Mouse (Mus musculus): ENCODE results near the gene Pcsk6. TPM values are rescaled to one million over a fixed set of nuclear protein-coding genes. Genes with fewer than 3 reads are reported as not detected.

Gene Pcsk6
- polyA plus RNA-seq, 1 experiment, result 38.5 TPM

DNA sequence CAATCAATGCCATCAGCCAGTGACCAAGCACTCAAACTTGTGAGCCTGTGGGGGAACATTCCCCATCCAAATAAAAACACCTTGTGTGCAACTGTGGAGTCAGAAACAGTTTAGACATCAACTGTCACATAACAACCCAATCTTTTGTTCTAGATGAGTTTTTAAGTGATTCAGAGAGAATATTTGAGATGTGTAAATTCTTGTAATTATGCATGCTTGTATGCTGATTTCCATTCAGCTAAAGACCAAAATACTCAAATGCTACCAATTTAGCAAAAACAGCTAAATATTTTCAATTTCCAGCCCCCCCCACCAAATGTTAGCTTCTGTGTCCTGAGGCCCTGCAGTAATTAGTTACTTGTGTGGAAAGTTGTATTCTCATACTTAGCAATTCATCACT is 102.9 kb downstream of the Pcsk6 start:
- H3K4me3 ChIP-seq (ENCODE audit: low read depth, low read length), result no peak overlapping the region
- no peaks in the 10 kb centered on the region for H3K27me3 ChIP-seq (ENCODE audit: control insufficient read depth, insufficient read depth, low read length, poor library complexity, severe bottlenecking)
- H3K9ac ChIP-seq (ENCODE audit: low read depth, poor library complexity, severe bottlenecking), result no peak overlapping the region
- no peak overlapping the region for H3K27ac ChIP-seq (ENCODE audit: insufficient read depth, low read length)
- no peak for TF ChIP-seq POLR2A (IDR thresholded peaks at IDR 0.05; ENCODE audit: insufficient read depth, low read length)
- no peak for TF ChIP-seq EP300 (IDR thresholded peaks at IDR 0.05; ENCODE audit: insufficient read depth, low read depth, low read length)
- TF ChIP-seq CTCF (IDR thresholded peaks at IDR 0.05; ENCODE audit: low read depth, low read length), result no peak
- no peaks in the 10 kb centered on the region for H3K9me3 ChIP-seq (replicated peaks; ENCODE audit: control insufficient read depth, insufficient read depth, low read length, poor library complexity, severe bottlenecking)
- no peaks in the 10 kb centered on the region for H3K36me3 ChIP-seq (ENCODE audit: control insufficient read depth, insufficient read depth, low read length, poor library complexity, severe bottlenecking)
- no peaks in the 10 kb centered on the region for H3K4me1 ChIP-seq (ENCODE audit: control insufficient read depth, insufficient read depth, low read length)

DNA sequence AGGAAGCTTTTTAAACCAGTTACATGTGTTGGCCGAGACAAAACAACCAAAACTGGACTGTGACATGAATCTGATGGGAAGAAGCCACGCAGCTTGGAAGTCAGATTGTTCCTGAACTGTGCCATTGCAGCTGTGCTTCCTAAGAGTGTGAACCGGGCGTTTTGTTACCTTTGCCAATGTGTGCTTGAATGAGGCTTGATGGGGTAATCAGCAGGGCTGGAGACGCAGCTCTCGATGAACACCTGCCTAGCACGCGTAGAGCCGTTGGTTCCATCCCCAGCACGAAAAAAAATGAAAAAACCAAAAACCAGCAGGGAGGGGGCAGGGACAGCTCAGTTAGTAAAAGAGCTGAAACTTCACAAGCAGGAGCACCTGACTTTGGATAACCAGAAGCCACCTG is 109.8 kb downstream of the Pcsk6 start:
- TF ChIP-seq CTCF (IDR thresholded peaks at IDR 0.05; ENCODE audit: low read depth, low read length) (no peak), EP300 (IDR thresholded peaks at IDR 0.05; ENCODE audit: insufficient read depth, low read depth, low read length) (no peak), POLR2A (IDR thresholded peaks at IDR 0.05; ENCODE audit: insufficient read depth, low read length) (no peak)
- Histone ChIP-seq H3K4me3 (ENCODE audit: low read depth, low read length) (no peak overlapping the region), H3K36me3 (ENCODE audit: control insufficient read depth, insufficient read depth, low read length, poor library complexity, severe bottlenecking) (no peaks in the 10 kb centered on the region), H3K9ac (ENCODE audit: low read depth, poor library complexity, severe bottlenecking) (no peak overlapping the region), H3K27me3 (ENCODE audit: control insufficient read depth, insufficient read depth, low read length, poor library complexity, severe bottlenecking) (no peaks in the 10 kb centered on the region), H3K27ac (ENCODE audit: insufficient read depth, low read length) (no peak overlapping the region), H3K9me3 (replicated peaks; ENCODE audit: control insufficient read depth, insufficient read depth, low read length, poor library complexity, severe bottlenecking) (no peaks in the 10 kb centered on the region), H3K4me1 (ENCODE audit: control insufficient read depth, insufficient read depth, low read length) (no peaks in the 10 kb centered on the region)

DNA sequence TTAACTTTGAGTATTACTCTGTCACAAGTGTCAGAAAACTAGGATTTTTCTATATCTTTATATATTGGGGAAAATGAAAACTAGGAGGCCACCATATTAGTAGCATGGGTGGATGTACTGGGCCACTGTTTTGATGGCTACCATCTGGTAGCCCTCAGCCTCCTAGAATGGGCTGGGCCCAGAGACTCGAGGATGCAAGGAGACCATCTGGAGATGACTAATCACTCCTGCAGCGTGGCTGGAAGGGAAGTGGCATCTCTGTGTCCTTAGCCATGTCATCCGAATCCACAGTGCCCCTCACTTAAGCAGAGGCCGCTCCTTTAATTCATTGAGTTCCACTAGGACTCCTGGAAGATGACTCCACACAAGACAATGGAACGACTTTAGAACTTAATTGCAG is 115.8 kb downstream of the Pcsk6 start:
- Histone ChIP-seq H3K9me3 (replicated peaks; ENCODE audit: control insufficient read depth, insufficient read depth, low read length, poor library complexity, severe bottlenecking) (no peaks in the 10 kb centered on the region), H3K36me3 (ENCODE audit: control insufficient read depth, insufficient read depth, low read length, poor library complexity, severe bottlenecking) (no peaks in the 10 kb centered on the region; the same call in 1 of the 2 replicates), H3K27me3 (ENCODE audit: control insufficient read depth, insufficient read depth, low read length, poor library complexity, severe bottlenecking) (no peaks in the 10 kb centered on the region), H3K9ac (ENCODE audit: low read depth, poor library complexity, severe bottlenecking) (no peak overlapping the region), H3K27ac (ENCODE audit: insufficient read depth, low read length) (no peak overlapping the region), H3K4me3 (ENCODE audit: low read depth, low read length) (no peak overlapping the region), H3K4me1 (ENCODE audit: control insufficient read depth, insufficient read depth, low read length) (no peaks in the 10 kb centered on the region)
- TF ChIP-seq CTCF (IDR thresholded peaks at IDR 0.05; ENCODE audit: low read depth, low read length) (no peak), EP300 (IDR thresholded peaks at IDR 0.05; ENCODE audit: insufficient read depth, low read depth, low read length) (no peak), POLR2A (IDR thresholded peaks at IDR 0.05; ENCODE audit: insufficient read depth, low read length) (no peak)

DNA sequence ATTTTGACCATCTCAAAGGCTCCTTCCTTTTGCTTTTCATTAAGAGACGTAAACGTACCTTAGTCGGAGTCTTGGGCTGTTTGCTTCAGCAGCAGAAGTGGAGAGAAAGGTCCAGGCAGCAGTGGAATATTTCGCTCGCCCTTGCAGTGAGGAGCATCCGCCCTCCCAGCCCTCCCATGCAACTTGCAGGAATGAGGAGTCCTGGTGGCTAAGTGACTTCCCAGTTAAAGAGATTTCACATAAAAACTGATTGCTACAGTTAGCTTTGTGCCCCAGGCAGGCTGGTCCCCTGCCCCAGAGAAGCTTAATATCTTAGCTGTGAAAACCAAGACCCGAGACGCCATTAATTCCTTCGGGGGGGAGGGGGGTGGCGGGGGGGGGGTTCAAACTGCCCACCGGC is 116.4 kb downstream of the Pcsk6 start:
- H3K27ac ChIP-seq (ENCODE audit: insufficient read depth, low read length), result no peak overlapping the region
- no peak for TF ChIP-seq EP300 (IDR thresholded peaks at IDR 0.05; ENCODE audit: insufficient read depth, low read depth, low read length)
- no peak for TF ChIP-seq CTCF (IDR thresholded peaks at IDR 0.05; ENCODE audit: low read depth, low read length)
- TF ChIP-seq POLR2A (IDR thresholded peaks at IDR 0.05; ENCODE audit: insufficient read depth, low read length), result no peak
- H3K9me3 ChIP-seq (replicated peaks; ENCODE audit: control insufficient read depth, insufficient read depth, low read length, poor library complexity, severe bottlenecking), result no peaks in the 10 kb centered on the region
- H3K9ac ChIP-seq (ENCODE audit: low read depth, poor library complexity, severe bottlenecking), result no peak overlapping the region
- no peaks in the 10 kb centered on the region for H3K27me3 ChIP-seq (ENCODE audit: control insufficient read depth, insufficient read depth, low read length, poor library complexity, severe bottlenecking)
- H3K4me3 ChIP-seq (ENCODE audit: low read depth, low read length), result no peak overlapping the region
- H3K4me1 ChIP-seq (ENCODE audit: control insufficient read depth, insufficient read depth, low read length), result no peaks in the 10 kb centered on the region
- H3K36me3 ChIP-seq (ENCODE audit: control insufficient read depth, insufficient read depth, low read length, poor library complexity, severe bottlenecking), result no peaks in the 10 kb centered on the region; the same call in 1 of the 2 replicates

DNA sequence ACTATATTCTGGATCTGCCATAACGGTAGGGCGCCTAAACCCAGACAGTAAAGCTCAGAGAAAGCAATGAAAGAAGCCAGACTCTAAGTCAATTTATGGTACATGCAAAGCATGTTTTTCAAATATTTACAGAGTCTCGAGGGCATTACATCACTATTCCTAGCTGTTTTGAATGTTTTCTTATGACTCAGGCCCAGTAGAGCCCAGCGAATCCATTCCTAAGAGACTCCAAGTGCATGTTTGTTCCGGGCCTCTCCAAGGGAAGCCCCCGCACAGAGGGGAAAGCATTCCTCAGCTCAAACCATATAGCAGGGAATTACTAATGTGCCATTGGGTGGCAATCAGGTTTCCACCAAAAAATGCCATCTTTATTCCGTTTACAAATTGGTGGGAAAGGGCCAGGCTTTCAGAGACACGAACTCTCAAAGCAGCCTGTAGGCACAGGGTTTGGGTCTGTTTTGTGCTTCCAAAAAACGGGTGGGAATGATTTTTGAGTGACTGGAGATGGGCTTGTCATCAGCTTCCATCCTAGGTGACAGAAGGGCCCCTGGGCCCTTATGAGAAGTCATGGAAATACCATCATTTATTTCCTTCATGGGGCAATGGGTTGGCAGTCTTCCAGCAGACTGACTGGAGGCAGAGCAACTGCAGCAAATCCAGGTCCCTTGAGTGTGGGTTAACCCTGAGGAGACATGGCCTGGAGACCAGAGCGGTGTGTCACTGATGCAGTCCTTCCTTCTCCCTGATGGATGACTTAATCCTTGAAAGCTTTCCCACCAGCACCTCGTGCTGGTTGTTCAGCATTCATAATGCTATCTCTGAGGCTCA is 117.7 kb downstream of the Pcsk6 start:
- no peak overlapping the region for H3K27ac ChIP-seq (ENCODE audit: insufficient read depth, low read length)
- no peaks in the 10 kb centered on the region for H3K27me3 ChIP-seq (ENCODE audit: control insufficient read depth, insufficient read depth, low read length, poor library complexity, severe bottlenecking)
- H3K4me3 ChIP-seq (ENCODE audit: low read depth, low read length), result no peak overlapping the region
- no peaks in the 10 kb centered on the region for H3K4me1 ChIP-seq (ENCODE audit: control insufficient read depth, insufficient read depth, low read length)
- no peaks in the 10 kb centered on the region; the same call in 1 of the 2 replicates for H3K36me3 ChIP-seq (ENCODE audit: control insufficient read depth, insufficient read depth, low read length, poor library complexity, severe bottlenecking)
- H3K9me3 ChIP-seq (replicated peaks; ENCODE audit: control insufficient read depth, insufficient read depth, low read length, poor library complexity, severe bottlenecking), result no peaks in the 10 kb centered on the region
- no peak overlapping the region for H3K9ac ChIP-seq (ENCODE audit: low read depth, poor library complexity, severe bottlenecking)
- no peak for TF ChIP-seq CTCF (IDR thresholded peaks at IDR 0.05; ENCODE audit: low read depth, low read length)
- TF ChIP-seq EP300 (IDR thresholded peaks at IDR 0.05; ENCODE audit: insufficient read depth, low read depth, low read length), result no peak
- no peak for TF ChIP-seq POLR2A (IDR thresholded peaks at IDR 0.05; ENCODE audit: insufficient read depth, low read length)

DNA sequence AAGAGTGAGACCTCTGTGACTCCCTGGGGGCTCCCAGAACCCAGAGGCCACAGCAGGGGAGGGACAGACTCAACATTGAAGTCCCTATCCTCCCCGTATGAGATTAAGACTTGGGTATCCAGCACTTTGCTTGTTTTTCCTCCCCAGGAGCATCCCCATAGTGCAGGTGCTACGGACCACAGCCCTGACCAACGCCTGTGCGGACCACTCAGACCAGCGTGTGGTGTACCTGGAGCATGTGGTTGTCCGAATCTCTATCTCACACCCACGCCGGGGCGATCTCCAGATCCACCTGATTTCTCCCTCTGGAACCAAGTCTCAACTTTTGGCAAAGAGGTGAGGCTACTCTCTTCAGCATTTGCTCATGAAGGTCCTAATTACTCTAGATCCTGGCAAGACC is 118.5 kb downstream of the Pcsk6 start:
- no peak overlapping the region for H3K9ac ChIP-seq (ENCODE audit: low read depth, poor library complexity, severe bottlenecking)
- no peak overlapping the region for H3K27ac ChIP-seq (ENCODE audit: insufficient read depth, low read length)
- H3K4me3 ChIP-seq (ENCODE audit: low read depth, low read length), result no peak overlapping the region
- TF ChIP-seq CTCF (IDR thresholded peaks at IDR 0.05; ENCODE audit: low read depth, low read length), result no peak
- H3K9me3 ChIP-seq (replicated peaks; ENCODE audit: control insufficient read depth, insufficient read depth, low read length, poor library complexity, severe bottlenecking), result no peaks in the 10 kb centered on the region
- no peaks in the 10 kb centered on the region for H3K27me3 ChIP-seq (ENCODE audit: control insufficient read depth, insufficient read depth, low read length, poor library complexity, severe bottlenecking)
- no peaks in the 10 kb centered on the region; the same call in 1 of the 2 replicates for H3K36me3 ChIP-seq (ENCODE audit: control insufficient read depth, insufficient read depth, low read length, poor library complexity, severe bottlenecking)
- H3K4me1 ChIP-seq (ENCODE audit: control insufficient read depth, insufficient read depth, low read length), result no peaks in the 10 kb centered on the region

All from ES-Bruce4 (cell line).